Mouse (Mus musculus): ENCODE results near the gene Naa16. TPM values are rescaled to one million over a fixed set of nuclear protein-coding genes. Genes with fewer than 3 reads are reported as not detected.

Gene Naa16
- polyA plus RNA-seq, 1 experiment: 1.5 TPM

DNA sequence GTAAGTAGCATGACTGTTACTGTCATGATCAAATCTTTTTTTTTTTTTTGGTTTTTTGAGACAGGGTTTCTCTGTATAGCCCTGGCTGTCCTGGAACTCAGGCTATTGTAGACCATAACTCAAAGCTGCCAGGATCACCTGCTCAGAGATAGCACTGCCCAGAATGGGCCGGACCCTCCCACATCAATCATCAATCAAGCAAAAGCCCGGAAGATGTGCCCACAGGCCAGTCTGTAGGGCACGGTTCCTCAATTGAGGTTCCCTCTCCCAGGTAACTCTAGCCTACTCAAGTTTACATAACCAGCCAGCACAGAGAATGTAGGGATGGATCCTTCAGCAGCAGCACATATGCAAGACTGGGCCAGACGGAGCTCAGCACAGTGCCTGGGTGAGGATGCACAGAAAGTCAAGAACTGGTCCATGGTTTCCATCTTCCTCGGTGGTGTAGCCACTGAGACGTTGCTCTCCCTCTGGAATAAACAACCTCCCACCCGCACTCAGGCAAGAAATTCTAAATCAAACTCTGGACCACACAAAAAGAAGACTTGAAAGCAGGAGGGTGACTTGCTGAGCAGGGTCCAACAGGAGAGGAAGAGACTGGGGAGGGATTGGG, 103.2 kb downstream of the Naa16 start:
- TF ChIP-seq CTCF (IDR thresholded peaks at IDR 0.05; ENCODE audit: extremely low read depth, insufficient read depth, insufficient read length, insufficient replicate concordance): no peak
- no peak for TF ChIP-seq POLR2A (IDR thresholded peaks at IDR 0.05; ENCODE audit: low read depth, low read length)
- no peak for DNase-seq (ENCODE audit: low read depth in 1 of 2, low spot score in 2 of 2)
- H3K27ac ChIP-seq (ENCODE audit: insufficient read depth, low read length): no peak overlapping the region
- H3K36me3 ChIP-seq (ENCODE audit: control insufficient read depth, insufficient read depth, low read length): no peaks in the 10 kb centered on the region
- H3K4me3 ChIP-seq (ENCODE audit: extremely low read depth, insufficient read depth, insufficient read length): no peak overlapping the region
- H3K27me3 ChIP-seq (ENCODE audit: control insufficient read depth, insufficient read depth, low read length): no peaks in the 10 kb centered on the region
- H3K4me1 ChIP-seq (ENCODE audit: control insufficient read depth, insufficient read depth, insufficient read length): no peaks in the 10 kb centered on the region; the same call in 1 of the 2 replicates
- WGBS: 83% methylated on average over 7 of the region's 7 CpGs

DNA sequence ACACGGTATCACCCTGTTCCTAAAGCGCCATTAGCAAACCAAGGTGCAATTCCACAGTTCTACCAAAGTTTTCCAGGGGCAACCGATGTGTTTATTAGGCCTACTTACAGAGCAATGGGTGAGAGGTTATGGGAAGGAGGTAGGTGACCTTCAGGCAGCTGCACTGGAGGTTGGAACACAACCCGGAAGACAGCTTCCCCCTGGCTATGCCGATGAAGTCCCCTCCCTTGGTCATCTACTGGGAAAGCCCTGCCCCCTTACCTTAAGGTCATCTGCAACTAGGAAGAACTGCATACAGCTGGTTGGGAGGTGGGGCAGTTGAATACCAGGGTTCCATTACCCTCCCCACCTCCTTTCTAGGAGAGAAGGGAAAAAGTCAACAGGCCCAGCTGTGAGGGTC, 105.0 kb downstream of the Naa16 start:
- Histone ChIP-seq H3K27ac (ENCODE audit: insufficient read depth, low read length) (no peak overlapping the region), H3K27me3 (ENCODE audit: control insufficient read depth, insufficient read depth, low read length) (no peaks in the 10 kb centered on the region), H3K4me3 (ENCODE audit: extremely low read depth, insufficient read depth, insufficient read length) (no peak overlapping the region), H3K36me3 (ENCODE audit: control insufficient read depth, insufficient read depth, low read length) (no peaks in the 10 kb centered on the region), H3K4me1 (ENCODE audit: control insufficient read depth, insufficient read depth, insufficient read length) (no peaks in the 10 kb centered on the region; the same call in 1 of the 2 replicates)
- no peak for DNase-seq (ENCODE audit: low read depth in 1 of 2, low spot score in 2 of 2)
- TF ChIP-seq POLR2A (IDR thresholded peaks at IDR 0.05; ENCODE audit: low read depth, low read length): no peak
- no peak for TF ChIP-seq CTCF (IDR thresholded peaks at IDR 0.05; ENCODE audit: extremely low read depth, insufficient read depth, insufficient read length, insufficient replicate concordance)
- 93% methylated on average over 5 of the region's 5 CpGs for WGBS

DNA sequence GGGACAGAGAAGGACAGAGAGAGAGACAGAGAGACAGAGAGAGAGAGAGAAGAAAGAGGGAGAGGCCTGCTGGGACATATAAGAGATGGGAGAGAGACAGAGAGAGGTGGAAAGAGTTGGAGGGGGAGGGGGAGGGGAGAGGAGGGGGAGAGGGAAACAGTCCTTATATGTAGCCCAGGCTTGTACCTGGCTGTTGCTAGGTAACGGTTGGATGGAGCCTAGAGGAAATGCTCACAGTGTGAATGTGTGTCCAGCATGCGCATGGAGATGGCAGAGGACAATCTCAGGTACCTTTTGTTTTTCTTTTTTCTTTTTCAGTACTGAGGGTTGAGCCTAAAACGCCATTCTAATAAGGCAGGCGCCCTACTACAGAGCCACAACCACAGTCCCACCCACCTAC, 106.0 kb downstream of the Naa16 start:
- H3K36me3 ChIP-seq (ENCODE audit: control insufficient read depth, insufficient read depth, low read length): no peaks in the 10 kb centered on the region
- WGBS: 75% methylated on average over 4 of the region's 4 CpGs
- no peaks in the 10 kb centered on the region for H3K27me3 ChIP-seq (ENCODE audit: control insufficient read depth, insufficient read depth, low read length)
- H3K4me1 ChIP-seq (ENCODE audit: control insufficient read depth, insufficient read depth, insufficient read length): peaks cover 3% of the 10 kb centered on the region; the same call in 1 of the 2 replicates
- H3K4me3 ChIP-seq (ENCODE audit: extremely low read depth, insufficient read depth, insufficient read length): no peak overlapping the region
- no peak overlapping the region for H3K27ac ChIP-seq (ENCODE audit: insufficient read depth, low read length)
- TF ChIP-seq CTCF (IDR thresholded peaks at IDR 0.05; ENCODE audit: extremely low read depth, insufficient read depth, insufficient read length, insufficient replicate concordance): no peak
- no peak for TF ChIP-seq POLR2A (IDR thresholded peaks at IDR 0.05; ENCODE audit: low read depth, low read length)
- DNase-seq (ENCODE audit: low read depth in 1 of 2, low spot score in 2 of 2): no peak

DNA sequence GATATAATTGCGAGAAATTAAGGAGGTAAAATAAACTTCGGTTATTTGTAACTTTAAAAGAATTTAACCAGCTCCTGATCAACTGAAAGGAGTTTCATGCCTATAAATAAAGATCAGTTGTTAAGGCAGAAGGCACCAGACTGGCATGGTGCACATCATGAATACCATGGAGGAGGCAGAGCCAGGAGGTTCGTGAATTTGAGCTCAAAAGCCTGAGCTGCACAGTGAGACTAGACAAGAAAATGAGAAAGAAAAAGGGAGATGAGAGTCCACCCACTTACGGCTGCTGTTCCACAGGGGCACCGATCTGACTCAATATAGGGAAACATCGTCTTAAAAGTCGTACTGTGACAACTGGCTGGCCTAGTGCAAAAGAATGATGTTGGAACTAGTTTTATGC, 106.6 kb downstream of the Naa16 start:
- no peak for DNase-seq (ENCODE audit: low read depth in 1 of 2, low spot score in 2 of 2)
- no peak overlapping the region for H3K27ac ChIP-seq (ENCODE audit: insufficient read depth, low read length)
- 92% methylated on average over 7 of the region's 7 CpGs for WGBS
- TF ChIP-seq CTCF (IDR thresholded peaks at IDR 0.05; ENCODE audit: extremely low read depth, insufficient read depth, insufficient read length, insufficient replicate concordance) (no peak), POLR2A (IDR thresholded peaks at IDR 0.05; ENCODE audit: low read depth, low read length) (no peak)
- H3K4me3 ChIP-seq (ENCODE audit: extremely low read depth, insufficient read depth, insufficient read length): no peak overlapping the region
- no peaks in the 10 kb centered on the region for H3K36me3 ChIP-seq (ENCODE audit: control insufficient read depth, insufficient read depth, low read length)
- H3K27me3 ChIP-seq (ENCODE audit: control insufficient read depth, insufficient read depth, low read length): no peaks in the 10 kb centered on the region
- peaks cover 3% of the 10 kb centered on the region; the same call in 1 of the 2 replicates for H3K4me1 ChIP-seq (ENCODE audit: control insufficient read depth, insufficient read depth, insufficient read length)

DNA sequence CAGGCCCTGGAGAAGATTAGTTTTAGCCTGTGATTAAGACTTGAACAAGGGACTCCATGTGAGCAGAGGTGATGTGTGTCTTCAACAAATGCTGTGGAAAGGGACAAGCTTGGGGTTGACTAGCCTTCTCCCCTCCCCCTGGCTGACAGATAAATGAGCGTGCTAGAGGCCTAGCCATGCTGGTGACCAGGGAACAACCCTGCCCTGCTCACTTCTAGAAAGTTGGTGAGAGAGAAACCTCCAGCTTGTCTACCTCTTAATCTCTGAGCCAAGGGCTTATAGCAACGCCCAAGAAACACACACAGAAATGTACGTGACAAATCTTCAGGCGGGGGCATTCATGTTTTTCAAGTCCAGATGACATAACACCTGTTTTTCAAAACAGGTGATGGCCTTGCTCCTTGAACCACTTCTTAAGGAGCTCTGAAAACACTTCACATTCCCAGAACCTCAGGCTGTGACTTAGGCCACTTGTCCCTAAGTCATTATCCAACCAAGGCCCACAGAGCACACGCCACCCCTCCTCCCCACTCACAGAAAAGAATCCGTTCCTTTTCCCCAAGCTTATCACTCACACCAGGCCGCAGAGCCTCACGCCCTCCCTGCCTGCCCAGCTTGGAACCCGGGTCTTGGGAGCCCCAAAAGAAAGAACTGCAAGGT, 108.6 kb downstream of the Naa16 start:
- Histone ChIP-seq H3K4me1 (ENCODE audit: control insufficient read depth, insufficient read depth, insufficient read length) (peaks cover 3% of the 10 kb centered on the region; the same call in 1 of the 2 replicates), H3K27me3 (ENCODE audit: control insufficient read depth, insufficient read depth, low read length) (no peaks in the 10 kb centered on the region), H3K4me3 (ENCODE audit: extremely low read depth, insufficient read depth, insufficient read length) (no peak overlapping the region), H3K36me3 (ENCODE audit: control insufficient read depth, insufficient read depth, low read length) (no peaks in the 10 kb centered on the region), H3K27ac (ENCODE audit: insufficient read depth, low read length) (no peak overlapping the region)
- no peak for DNase-seq (ENCODE audit: low read depth in 1 of 2, low spot score in 2 of 2)
- no peak for TF ChIP-seq POLR2A (IDR thresholded peaks at IDR 0.05; ENCODE audit: low read depth, low read length)
- TF ChIP-seq CTCF (IDR thresholded peaks at IDR 0.05; ENCODE audit: extremely low read depth, insufficient read depth, insufficient read length, insufficient replicate concordance): no peak
- WGBS: 87% methylated on average over 9 of the region's 9 CpGs

DNA sequence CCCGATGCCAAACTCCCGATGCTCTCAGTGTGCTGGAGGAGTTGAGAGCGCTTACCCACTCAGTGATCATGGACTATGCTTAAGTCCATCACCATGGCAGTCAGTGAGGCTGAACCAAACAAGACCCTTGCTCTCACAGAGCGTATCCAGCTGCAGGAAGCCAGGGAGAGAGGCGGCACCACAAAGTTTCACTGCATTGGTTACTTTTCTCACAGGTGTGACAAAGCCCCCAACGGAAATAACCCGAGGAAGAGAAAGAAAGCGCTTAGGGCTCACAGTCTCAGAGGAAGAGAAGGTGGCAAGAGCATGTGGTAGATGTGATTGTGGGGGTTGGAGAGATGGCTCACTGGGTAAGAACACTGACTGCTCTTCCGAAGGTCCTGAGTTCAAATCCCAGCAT, 110.1 kb downstream of the Naa16 start:
- no peak for DNase-seq (ENCODE audit: low read depth in 1 of 2, low spot score in 2 of 2)
- 24% methylated on average over 9 of the region's 9 CpGs for WGBS

DNA sequence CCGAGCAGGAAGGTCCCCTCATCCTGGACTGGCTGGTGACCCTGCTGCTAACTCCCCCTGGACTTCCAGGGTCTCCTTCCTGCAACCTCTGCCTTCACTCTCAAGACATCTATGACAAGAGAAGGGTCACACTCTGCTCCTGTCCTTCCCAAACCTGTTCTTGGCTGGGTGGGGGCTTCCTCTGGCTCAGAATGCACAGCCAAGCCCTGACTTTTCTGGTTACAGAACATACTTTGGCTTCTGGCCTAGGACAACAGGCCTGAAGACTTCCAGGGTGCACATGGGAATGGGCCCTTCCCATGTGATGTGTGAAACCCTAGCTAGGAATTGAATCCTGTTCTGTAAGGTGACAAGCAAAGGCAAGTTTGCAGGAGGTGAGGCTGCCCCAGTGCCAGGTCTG, 111.1 kb downstream of the Naa16 start:
- DNase-seq (ENCODE audit: low read depth in 1 of 2, low spot score in 2 of 2): no peak
- Histone ChIP-seq H3K36me3 (ENCODE audit: control insufficient read depth, insufficient read depth, low read length) (no peaks in the 10 kb centered on the region), H3K4me3 (ENCODE audit: extremely low read depth, insufficient read depth, insufficient read length) (no peak overlapping the region), H3K4me1 (ENCODE audit: control insufficient read depth, insufficient read depth, insufficient read length) (peaks cover 3% of the 10 kb centered on the region; the same call in 1 of the 2 replicates), H3K27ac (ENCODE audit: insufficient read depth, low read length) (no peak overlapping the region), H3K27me3 (ENCODE audit: control insufficient read depth, insufficient read depth, low read length) (no peaks in the 10 kb centered on the region)
- TF ChIP-seq CTCF (IDR thresholded peaks at IDR 0.05; ENCODE audit: extremely low read depth, insufficient read depth, insufficient read length, insufficient replicate concordance) (no peak), POLR2A (IDR thresholded peaks at IDR 0.05; ENCODE audit: low read depth, low read length) (no peak)
- WGBS: 90% methylated on average over 1 of the region's 1 CpGs

More for the DNA sequence above, 110.1 kb downstream of the Naa16 start:
- Histone ChIP-seq H3K36me3 (ENCODE audit: control insufficient read depth, insufficient read depth, low read length) (no peaks in the 10 kb centered on the region), H3K27me3 (ENCODE audit: control insufficient read depth, insufficient read depth, low read length) (no peaks in the 10 kb centered on the region), H3K4me3 (ENCODE audit: extremely low read depth, insufficient read depth, insufficient read length) (no peak overlapping the region), H3K4me1 (ENCODE audit: control insufficient read depth, insufficient read depth, insufficient read length) (peaks cover 3% of the 10 kb centered on the region; the same call in 1 of the 2 replicates), H3K27ac (ENCODE audit: insufficient read depth, low read length) (peak overlapping the region; percentile 61; the same call in 1 of the 2 replicates)
- no peak for TF ChIP-seq POLR2A (IDR thresholded peaks at IDR 0.05; ENCODE audit: low read depth, low read length)
- no peak for TF ChIP-seq CTCF (IDR thresholded peaks at IDR 0.05; ENCODE audit: extremely low read depth, insufficient read depth, insufficient read length, insufficient replicate concordance)

Data from spleen, adult 2 months (tissue).